Mouse (Mus musculus) erythroblast, embryonic 14.5 days (primary cell): ENCODE data around the gene Paqr5. TPM values are rescaled to one million over a fixed set of nuclear protein-coding genes. Genes with fewer than 3 reads are reported as not detected.

Source experiments
- H3K27me3 ChIP-seq: 2 replicates; pipeline ENCODE4 v1.6.1; 2012; ENCODE audit warnings: inconsistent platforms; ENCODE audit not compliant: control insufficient read depth
- H3K36me3 ChIP-seq: 2 replicates; pipeline ENCODE4 v1.6.1; 2012; ENCODE audit warnings: mild to moderate bottlenecking, inconsistent platforms; ENCODE audit not compliant: control insufficient read depth
- H3K4me1 ChIP-seq: 2 replicates; pipeline ENCODE4 v1.6.1; 2012; ENCODE audit warnings: inconsistent platforms; ENCODE audit not compliant: control insufficient read depth
- H3K4me3 ChIP-seq: replicated peaks from 2 replicates; pipeline ENCODE3; 2012; ENCODE audit warnings: moderate library complexity, mild to moderate bottlenecking, inconsistent platforms
- H3K9me3 ChIP-seq: 2 replicates; pipeline ENCODE4 v1.6.1; 2012; ENCODE audit warnings: low read length, inconsistent platforms, mixed read lengths; ENCODE audit not compliant: control insufficient read depth
- GATA1 ChIP-seq: IDR thresholded peaks from 2 replicates; pipeline ENCODE4 v1.6.1; 2012; ENCODE audit warnings: low read length, inconsistent platforms, mixed read lengths
- TAL1 ChIP-seq: IDR thresholded peaks from 3 replicates; pipeline ENCODE4 v1.6.1; 2012; ENCODE audit warnings: low read length, inconsistent platforms, mixed read lengths
- polyA plus RNA-seq: library from polyadenylated mRNA; stranded (reverse); fragments of >175 nt; gene quantifications from 2 replicates; pipeline ENCODE4 v1.2.3, GENCODE M21; 2012

The Paqr5 gene
- polyA plus RNA-seq, 1 experiment = not detected

- Histone ChIP-seq H3K36me3 (peaks cover 88% of the 10 kb centered on the region), H3K4me1 (peaks cover 45% of the 10 kb centered on the region), H3K9me3 (no peaks in the 10 kb centered on the region), H3K27me3 (no peaks in the 10 kb centered on the region), H3K4me3 (no peak overlapping the region)
- TF ChIP-seq TAL1 (no peak), GATA1 (no peak)
Observed at GRCm38 (mm10) chr9:61919464-61919863, 107.2 kb downstream of the Paqr5 start.

DNA sequence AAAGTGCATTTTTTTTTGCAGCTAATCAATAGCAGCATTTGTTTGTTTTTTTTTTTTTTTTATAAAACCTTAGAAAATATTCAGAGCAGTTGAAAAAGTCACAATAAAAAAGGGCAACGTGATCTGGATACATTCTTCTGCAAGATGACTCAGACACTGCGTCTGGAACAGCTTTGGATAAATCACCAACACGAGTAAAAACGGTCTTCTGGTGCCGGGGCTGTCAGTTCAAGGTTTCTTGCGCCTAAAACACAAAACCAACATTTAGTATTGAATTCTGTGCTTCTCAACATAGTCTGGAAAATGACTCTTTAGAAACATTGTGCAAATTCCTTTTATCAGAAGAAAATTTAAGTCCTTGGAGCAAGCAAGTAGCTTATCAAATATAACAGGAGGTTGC is 109.2 kb downstream of the Paqr5 start:
- peaks cover 82% of the 10 kb centered on the region for H3K36me3 ChIP-seq

GRCm38 (mm10) chr9:61916986-61917385 is 109.7 kb downstream of the Paqr5 start:
- Histone ChIP-seq H3K36me3 (peaks cover 82% of the 10 kb centered on the region), H3K4me1 (peaks cover 67% of the 10 kb centered on the region), H3K4me3 (no peak overlapping the region), H3K27me3 (no peaks in the 10 kb centered on the region), H3K9me3 (no peaks in the 10 kb centered on the region)
- TF ChIP-seq TAL1 (no peak), GATA1 (no peak)

More for the DNA sequence above, 109.2 kb downstream of the Paqr5 start:
- no peaks in the 10 kb centered on the region for H3K27me3 ChIP-seq
- TF ChIP-seq TAL1 (no peak), GATA1 (no peak)
- no peak overlapping the region for H3K4me3 ChIP-seq
- no peaks in the 10 kb centered on the region for H3K9me3 ChIP-seq
- H3K4me1 ChIP-seq = peaks cover 63% of the 10 kb centered on the region

GRCm38 (mm10) chr9:61915393-61916005 is 111.2 kb downstream of the Paqr5 start:
- H3K27me3 ChIP-seq = no peaks in the 10 kb centered on the region
- H3K36me3 ChIP-seq = peaks cover 82% of the 10 kb centered on the region
- no peaks in the 10 kb centered on the region for H3K9me3 ChIP-seq
- H3K4me1 ChIP-seq = peaks cover 68% of the 10 kb centered on the region
- TF ChIP-seq GATA1 = no peak
- TF ChIP-seq TAL1 = no peak
- peak overlapping the region; percentile 72 for H3K4me3 ChIP-seq

- no peak for TF ChIP-seq GATA1
- TF ChIP-seq TAL1 = no peak
- Histone ChIP-seq H3K36me3 (peaks cover 79% of the 10 kb centered on the region), H3K4me1 (peaks cover 64% of the 10 kb centered on the region), H3K9me3 (no peaks in the 10 kb centered on the region), H3K27me3 (no peaks in the 10 kb centered on the region), H3K4me3 (peak overlapping the region; percentile 72)
Observed at GRCm38 (mm10) chr9:61914917-61915300, 111.7 kb downstream of the Paqr5 start.

GRCm38 (mm10) chr9:61914203-61914916 is 112.3 kb downstream of the Paqr5 start, which contains the start of gene Rplp1:
Gene Rplp1, minus strand, starts transcription at chr9:61914542.
- Histone ChIP-seq H3K9me3 (no peaks in the 10 kb centered on the region), H3K27me3 (no peaks in the 10 kb centered on the region), H3K4me3 (peak within 1 kb of the TSS; percentile 72), H3K4me1 (peaks cover 64% of the 10 kb centered on the region), H3K36me3 (peaks cover 74% of the 10 kb centered on the region)
- TF ChIP-seq TAL1 (no peak), GATA1 (no peak)

DNA sequence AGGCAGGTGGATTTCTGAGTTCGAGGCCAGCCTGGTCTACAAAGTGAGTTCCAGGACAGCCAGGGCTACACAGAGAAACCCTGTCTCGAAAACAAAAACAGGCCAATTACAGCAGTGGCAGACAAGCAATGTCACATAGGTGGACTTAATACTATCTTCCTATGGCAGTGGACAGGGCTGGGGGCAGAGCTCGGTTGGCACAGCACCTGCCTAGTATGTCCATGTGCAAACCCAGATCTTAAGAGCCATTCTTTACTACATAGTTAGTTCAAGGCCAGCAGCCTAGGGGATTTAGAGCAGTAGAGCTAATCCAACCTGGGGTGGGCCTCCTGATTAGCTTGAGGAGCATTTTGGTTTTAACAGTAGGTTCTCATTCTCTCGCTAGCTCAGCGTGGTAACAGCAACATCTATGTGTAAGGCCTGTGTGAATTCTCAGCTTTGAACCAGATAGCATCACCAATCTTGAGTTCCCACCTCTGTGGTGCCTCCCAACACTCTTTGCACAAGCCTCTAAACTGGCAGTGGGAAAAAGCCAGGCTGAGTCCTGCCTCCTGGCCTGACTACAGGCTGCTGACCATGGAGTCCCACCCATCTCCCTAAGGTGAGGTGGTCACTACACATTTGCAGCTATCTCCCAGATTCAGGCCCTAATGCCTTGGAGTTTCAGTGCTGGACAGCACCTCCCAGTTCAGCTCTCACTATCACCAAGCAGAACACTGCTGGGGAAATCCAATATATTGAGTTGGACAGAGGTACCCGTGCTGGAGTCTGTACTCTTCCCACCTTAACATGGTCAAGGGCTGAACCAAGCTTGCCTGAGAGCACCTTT is 115.1 kb downstream of the Paqr5 start:
- no peaks in the 10 kb centered on the region for H3K27me3 ChIP-seq

GRCm38 (mm10) chr9:61910526-61911256 is 116.0 kb downstream of the Paqr5 start:
- Histone ChIP-seq H3K4me3 (no peak overlapping the region), H3K4me1 (peaks cover 63% of the 10 kb centered on the region), H3K27me3 (no peaks in the 10 kb centered on the region), H3K9me3 (no peaks in the 10 kb centered on the region), H3K36me3 (peaks cover 46% of the 10 kb centered on the region)
- TF ChIP-seq GATA1 (no peak), TAL1 (no peak)

More for the DNA sequence above, 115.1 kb downstream of the Paqr5 start:
- Histone ChIP-seq H3K9me3 (no peaks in the 10 kb centered on the region), H3K36me3 (peaks cover 53% of the 10 kb centered on the region), H3K4me3 (no peak overlapping the region), H3K4me1 (peaks cover 70% of the 10 kb centered on the region)
- TF ChIP-seq GATA1 = no peak
- TF ChIP-seq TAL1 = no peak

DNA sequence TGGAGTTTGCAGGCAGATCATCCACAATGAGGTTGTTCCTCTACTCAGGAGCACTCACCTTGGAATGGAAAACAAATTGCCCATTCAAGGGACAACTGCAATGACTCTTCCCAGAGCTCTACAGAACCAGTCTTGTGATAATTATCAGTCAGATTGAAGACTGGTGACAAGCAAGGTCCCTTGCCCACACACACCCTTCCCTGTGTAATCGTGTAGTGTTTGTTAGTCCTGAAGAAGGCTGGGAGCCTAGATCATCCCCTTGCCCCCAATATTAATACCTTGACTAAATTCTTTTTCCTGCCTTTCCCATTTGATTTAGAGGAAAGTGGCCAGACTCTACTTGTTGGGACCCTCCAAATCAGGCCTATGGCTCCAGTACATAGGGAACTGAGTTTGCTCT is 117.0 kb downstream of the Paqr5 start:
- H3K4me3 ChIP-seq = no peak overlapping the region
- peaks cover 44% of the 10 kb centered on the region for H3K36me3 ChIP-seq
- no peaks in the 10 kb centered on the region for H3K27me3 ChIP-seq
- TF ChIP-seq TAL1 = no peak
- no peak for TF ChIP-seq GATA1
- peaks cover 57% of the 10 kb centered on the region for H3K4me1 ChIP-seq
- H3K9me3 ChIP-seq = no peaks in the 10 kb centered on the region
